Mouse (Mus musculus): Measurements from ENCODE around the gene Tns2.

Tns2 gene

DNA sequence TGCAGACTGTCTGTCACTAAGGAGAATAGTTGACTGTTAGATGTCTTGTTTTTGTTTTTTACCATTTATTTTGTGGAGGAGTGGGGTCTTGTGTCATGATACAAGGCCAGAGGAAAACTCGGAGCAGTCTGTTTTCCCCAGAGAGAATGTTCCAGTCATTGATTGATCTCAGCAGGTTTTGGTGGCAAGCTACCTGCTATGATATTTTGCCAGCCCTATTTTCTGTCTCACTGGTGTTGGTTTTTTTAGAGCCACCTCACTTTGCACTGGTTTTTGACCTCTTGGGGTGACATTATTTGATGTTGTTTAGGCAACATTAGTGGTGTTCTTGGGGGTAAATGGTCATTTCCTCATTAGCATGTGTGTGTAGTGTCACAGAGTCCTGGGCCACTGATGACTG is 8.5 kb upstream of the Tns2 start:
- DNase-seq (ENCODE audit: inconsistent ontology term) = no peak

DNA sequence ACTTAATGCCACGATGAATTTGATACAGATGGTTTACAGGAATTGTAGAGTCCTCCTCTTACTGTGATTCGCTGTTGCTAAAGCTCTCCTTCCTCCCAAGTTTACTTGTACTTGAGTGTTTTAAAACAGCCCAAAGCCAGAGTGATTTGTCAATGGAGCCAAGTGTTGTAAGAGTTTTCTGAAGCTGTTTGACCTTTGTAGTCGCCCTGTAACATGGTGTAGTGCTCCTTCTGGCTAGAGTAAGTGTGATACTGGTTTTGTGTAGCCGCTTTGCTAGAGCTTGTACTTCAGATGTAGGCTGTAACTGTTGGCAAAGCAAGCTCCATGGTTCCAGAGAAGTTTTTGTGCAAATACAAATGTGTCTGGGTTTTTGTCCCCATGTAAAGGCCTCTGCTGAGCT is 8.0 kb upstream of the Tns2 start:
- DNase-seq (ENCODE audit: inconsistent ontology term) = no peak

DNA sequence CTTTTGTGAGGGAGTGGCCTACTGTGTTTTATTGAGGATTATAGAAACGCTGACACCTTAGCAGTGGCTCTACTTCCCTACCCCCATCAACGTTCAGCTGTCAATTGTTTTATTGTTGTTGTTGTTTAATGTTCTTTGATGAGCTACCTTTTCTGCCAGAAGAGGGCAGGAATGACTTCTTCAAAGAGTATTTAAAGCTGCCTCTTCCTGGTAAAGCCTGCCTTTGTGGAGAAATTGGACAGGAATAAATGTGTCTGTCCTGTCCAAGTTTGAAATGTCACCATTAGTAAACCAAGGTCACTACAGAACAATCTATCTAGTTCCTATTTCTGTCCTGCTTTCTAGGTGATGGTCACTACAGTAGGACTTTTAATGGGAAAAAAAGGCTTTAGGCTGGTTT is 6.1 kb upstream of the Tns2 start:
- no peak for DNase-seq (ENCODE audit: inconsistent ontology term)

DNA sequence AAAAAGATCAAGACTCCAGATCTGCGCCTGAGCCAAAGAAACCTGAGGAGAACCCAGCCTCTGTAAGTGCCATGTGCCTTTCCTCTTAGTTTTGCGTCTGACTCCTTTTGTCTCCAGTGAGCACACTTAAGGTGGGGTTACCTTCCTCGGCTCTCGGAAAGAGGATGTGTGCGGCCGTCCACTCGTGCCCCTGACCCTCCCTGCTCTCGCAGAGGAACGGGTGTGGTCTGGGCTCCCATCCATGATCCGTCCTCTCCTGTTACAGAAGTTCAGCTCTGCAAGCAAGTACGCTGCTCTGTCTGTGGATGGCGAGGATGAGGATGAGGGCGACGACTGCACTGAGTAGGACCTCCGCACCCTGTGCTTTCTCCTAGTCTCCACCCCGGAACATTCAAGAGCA is 5.2 kb upstream of the Tns2 start:
- DNase-seq (ENCODE audit: inconsistent ontology term) = no peak

DNA sequence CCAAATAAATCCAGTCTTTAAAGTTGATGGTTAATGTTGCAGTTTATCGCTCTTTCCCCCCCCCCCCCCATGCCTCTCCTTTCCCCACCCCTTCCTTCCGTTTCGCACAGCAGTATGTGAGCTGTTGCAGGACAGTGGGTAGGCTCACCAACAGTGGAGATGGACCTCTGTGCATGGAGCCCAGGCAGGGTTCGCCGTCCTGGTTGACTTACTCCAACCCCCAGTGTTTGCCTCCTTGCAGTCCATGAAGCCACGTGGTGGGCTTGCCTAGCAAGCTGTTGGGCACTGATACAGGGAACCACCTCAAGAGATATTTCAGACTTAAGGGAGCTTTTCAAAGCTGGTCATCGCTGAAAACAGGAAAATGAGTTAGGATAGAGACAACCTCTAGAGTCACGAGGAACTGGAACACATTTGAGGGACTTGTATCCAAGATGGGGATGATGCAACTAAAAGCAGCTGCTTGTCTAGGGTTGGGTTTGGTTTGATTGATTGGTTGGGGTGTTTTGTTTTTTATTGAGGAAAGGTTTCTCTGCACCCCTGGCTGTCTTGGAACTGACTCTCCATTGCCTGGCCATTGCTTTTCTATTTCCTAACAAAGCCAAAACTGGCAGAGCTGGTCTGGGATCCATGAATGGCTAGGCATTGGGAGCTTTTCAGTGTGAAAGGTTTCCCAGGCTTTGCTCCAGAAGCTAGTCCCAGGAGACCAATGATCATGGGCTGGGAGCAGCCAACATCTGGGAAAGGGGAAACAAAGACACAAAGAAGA is 2.9 kb upstream of the Tns2 start:
- no peak for DNase-seq (ENCODE audit: inconsistent ontology term)

DNA sequence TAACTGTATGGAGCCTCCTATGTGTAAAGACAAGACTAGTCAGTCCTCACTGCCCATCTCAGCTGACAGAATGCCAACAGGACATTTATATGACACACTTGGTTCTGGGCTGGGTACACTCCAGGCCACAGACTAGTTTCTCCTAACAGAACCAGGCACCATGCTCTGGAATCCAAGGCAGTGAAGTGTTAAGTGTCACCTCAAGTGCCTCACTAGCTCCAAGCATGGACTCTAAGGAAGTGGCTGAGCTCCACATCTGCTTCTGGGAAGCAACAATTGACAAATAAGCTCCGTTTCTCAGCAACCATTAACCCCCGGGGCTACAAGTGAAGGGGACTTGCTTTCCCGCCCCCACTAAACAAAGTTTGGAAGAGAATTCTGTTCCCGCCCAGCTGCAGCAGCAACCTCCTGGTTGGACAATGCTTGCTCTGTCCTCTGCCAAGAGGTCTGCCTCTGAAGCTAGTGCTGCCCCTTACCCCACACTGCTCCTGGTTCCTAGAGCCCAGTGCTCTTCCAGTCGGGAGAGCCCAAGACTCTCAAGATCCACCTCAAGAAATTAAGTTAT is 2.1 kb upstream of the Tns2 start:
- no peak for DNase-seq (ENCODE audit: inconsistent ontology term)

DNA sequence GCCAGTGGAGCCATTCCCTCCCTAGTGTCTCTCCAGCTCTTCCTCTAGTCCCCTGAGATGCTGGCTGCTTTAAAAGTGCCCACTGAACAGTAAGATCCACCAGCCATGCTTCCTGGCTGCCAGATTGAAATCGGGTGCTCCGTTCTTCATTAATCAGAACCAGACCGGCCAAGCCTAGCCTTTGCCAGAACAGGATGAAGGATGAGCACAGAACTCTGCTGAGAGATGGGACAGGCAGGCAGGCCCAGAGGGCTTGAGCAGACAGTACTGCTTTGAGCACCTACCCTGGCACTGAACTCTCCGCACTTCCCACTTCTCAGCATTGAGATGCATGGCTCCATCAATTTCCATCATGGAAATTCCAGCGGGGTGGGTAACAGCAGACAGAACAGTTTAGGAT is 953 bp upstream of the Tns2 start:
- no peak for DNase-seq (ENCODE audit: inconsistent ontology term)

DNA sequence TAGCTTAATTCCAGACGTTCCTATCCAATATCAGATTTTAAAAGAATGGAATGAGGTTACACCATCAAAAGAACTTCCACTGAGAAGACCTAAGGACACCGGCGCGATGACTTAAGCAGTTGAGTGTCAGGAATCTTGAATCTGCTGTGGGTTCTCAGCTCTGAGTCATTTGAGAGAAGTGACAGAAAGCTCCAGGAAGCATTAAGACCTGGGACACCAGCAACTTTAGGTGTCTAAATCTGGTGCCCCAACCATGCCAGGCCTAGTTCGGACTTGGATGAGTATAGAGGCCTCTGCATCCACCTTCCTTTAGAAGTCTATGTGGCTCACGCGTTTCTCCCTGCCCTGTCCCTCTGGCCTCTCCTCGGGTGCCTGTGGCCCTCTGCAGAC is 447 bp upstream of the Tns2 start:
- no peak for DNase-seq (ENCODE audit: inconsistent ontology term)

DNA sequence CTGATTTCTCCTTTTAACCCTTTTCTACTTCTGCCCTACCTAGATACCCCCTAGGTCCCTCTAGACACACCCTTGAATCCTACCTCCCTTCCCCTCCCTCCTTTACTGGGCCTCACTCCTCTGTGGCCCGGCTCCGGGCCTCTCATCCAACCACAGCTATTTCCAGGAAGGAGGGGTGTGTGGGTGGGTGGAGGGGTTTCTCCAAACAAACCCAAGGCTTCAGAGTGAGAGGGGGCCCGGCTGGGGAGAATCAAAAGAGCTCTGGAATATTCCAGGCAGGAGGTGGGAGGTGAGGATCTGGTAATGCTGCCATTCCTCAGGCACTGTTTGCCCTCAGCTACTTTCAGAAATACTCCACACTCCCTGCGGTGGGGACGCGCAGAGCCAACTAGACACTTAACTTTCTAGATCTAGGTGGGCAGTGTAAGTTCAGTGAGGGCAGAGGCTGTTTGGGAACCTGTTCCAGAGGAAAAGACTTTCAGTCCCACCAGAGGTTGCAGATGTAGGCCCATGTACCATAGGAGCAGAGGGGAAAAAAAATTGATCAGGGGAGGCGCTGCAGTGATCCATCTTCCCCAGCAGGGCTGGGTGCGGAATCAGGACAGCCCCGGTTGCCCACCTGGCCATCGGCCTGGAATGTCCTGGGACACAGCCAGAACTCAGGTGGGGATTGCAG is 921 bp downstream of the Tns2 start:
- DNase-seq (ENCODE audit: inconsistent ontology term) = peak; percentile 81

DNA sequence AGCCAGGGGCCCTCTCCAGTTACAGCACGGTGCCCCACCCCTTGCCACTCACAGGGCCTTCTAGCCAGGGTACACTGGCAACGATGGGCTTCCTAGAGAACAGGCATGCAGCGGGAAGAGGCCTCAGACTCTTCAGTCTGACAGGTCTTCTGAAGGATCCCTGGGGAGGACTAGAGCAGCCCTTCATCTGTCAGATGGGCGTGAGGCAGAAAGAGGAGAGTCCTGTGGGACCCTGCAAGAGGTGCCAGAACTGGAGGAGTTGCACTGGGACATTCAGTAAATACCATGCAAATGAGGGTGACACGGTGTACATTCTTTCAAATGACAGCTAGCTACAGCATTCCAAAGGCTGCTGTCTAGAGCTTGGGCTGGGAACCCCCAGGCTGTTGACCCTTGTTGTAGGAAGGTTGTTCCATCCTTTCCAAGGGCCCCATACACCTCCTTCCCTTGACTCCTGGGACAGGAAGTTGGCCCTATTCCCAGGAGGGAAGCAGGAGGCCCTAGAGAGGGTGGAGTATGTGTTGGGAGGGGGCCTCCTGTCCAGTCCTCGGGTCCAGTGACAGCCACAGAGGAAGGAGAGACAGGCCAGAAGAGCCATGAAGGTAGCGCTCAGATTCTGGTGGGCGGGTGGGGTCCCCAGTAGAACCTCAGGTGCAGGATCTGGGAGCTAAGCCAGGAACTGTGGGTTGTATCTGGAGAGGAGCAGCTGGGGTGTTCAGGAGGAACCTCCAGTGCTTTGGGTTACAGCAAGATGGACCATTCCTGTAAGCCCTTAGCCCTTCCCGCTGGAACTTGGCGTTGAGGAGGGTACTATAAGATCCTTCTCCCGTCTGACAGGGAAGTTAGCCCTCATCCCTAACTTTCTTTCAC is 1.7 kb downstream of the Tns2 start:
- DNase-seq (ENCODE audit: inconsistent ontology term) = peak; percentile 69

DNA sequence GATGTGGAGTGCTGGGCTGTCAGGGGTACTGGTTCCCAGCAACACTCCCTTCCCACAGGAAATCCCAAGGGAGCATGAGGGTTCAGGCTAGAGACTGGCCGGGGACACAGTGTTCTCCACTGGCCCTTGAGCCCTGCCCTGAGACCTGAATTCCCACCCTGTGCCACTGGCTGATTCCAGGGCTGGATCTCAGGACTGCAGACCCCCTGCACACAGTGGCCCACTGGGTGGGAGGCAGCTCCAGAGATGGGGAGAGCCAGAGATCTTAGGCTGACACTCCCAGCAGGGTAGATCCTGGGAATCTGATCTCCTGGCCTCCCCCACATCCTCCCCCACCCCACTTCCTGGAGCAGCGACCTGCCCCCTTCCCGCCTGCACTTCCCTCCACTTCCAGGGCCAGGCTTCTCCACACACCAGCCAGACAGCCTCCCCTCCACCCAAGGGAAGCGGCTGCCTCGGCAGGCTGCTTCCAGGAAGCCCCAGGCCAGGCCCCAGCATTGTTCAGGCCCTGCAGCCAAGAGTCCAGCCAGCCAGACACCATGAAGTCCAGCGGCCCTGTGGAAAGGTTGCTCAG is 2.4 kb downstream of the Tns2 start:
- DNase-seq (ENCODE audit: inconsistent ontology term) = no peak

DNA sequence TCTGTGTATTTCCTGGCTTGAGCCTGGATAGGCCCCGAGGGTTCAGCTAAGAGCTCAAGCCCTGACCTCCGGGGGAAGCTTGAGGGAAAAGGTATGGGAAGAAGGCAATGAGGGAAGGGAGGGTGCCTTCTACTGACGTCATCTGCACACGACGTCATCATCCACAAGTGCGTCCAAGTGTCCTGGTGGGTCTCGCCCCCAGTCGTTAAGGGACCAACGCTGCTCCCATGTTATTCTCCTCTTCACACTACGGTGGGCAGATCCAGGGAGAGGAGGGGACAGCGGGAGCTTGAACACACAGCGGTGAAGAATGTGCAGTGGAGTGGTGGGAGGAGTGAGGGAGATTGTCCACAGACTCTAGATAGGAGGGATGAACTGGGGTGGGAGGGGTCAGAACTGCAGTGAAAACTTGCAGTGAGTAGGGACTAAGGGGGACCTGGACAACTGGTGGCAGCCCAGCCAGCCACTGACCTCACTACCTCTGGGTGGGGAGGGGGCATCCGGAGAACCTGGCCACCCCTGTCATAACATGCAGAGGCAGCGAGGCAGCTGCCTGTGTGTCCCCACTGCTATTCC is 3.2 kb downstream of the Tns2 start:
- DNase-seq (ENCODE audit: inconsistent ontology term) = peak; percentile 77

DNA sequence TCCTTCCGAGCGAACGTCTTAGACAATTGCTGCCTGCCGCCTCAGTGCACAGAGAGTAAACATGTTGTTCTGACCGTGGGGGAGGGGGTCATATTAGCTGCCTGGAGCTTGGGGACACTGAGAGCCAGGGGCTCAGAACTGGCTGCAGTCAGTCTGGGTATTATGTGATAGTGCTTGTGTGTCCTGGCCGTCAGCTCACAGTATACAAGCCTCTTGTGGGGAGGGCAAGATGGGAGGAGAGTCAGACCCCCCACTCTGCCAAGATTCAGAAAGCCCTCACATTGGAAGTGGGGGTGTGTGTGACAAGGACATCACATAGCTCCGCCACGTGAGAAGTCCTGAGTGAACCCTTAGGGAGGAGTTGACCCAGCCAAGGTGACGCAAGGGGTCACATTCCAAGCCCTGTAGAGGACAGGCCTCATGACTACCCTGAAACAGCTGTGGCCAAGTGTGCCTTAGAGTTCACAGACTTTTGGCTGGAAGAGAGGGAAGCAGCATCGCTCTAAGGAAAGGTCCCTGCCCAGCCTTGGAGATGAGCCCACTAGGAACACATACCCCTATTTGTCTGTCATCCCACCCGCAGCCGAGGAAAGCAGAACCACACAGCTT is 3.8 kb downstream of the Tns2 start:
- peak; percentile 57 for DNase-seq (ENCODE audit: inconsistent ontology term)

DNA sequence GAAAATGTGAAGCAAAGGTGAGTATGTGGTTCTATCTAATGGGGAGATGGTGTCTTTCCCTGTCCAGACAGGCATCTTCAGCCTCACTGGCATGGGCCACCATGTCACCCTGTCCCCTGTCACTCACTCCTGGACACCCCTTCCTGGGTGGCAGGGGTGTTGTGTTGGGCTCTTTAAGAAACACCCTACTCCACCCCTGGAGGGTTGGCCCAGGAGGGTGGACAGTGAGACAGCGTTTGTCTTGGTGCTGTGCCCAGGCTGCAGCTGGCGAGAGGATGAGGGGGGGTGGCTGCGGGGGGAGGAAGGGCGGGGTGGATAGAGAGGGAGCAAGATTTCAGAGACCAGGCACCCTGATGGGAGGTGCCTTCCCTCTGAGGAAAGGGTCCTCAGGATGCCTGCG is 5.1 kb downstream of the Tns2 start:
- DNase-seq (ENCODE audit: inconsistent ontology term) = peak; percentile 76

DNA sequence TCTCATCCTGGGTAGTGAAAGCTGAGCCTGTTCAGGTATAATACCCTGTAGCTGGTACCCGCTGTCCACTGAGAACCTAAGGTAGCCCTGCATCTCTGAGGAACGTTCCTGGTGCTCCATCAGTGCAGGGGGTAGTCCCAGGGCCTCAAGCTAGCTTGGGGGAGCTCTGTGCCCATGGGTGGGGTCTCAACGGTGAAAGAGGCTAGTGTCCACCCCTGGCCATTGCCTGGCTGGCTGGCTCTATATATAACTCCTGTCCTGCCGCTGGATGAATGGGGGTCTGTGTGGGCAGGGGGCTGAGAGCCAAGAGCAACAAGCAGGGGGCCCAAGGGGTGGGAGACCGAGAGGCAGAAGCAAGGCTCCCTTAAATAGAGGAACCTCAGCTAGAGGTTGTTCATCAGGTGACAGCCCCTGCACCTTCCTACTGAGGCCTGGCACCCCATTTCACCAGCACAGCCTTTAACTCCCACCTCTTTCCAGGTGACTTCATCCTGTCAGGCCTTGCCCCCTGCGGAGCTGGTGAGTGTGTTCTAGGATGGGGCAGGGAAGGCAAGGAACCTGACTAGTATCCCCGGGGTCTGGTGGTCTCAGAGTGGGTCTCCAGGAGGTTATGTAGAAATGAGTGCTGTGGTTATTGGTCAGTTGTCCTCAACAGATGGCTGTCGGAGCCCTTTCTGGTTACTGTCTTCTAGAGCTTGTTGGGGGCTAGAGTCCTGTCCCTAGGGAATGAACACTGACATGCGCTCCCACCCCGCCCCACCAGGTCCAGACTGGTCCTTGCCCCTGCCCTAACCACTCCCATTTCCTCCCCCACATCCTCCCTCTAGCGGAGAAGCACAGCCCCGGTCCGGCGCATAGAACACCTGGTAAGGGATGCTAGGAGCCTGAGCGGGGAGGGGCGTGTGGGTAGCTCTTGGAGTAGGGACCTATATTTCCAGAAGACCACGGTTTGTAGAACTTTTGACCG is 5.8 kb downstream of the Tns2 start:
- no peak for DNase-seq (ENCODE audit: inconsistent ontology term)

DNA sequence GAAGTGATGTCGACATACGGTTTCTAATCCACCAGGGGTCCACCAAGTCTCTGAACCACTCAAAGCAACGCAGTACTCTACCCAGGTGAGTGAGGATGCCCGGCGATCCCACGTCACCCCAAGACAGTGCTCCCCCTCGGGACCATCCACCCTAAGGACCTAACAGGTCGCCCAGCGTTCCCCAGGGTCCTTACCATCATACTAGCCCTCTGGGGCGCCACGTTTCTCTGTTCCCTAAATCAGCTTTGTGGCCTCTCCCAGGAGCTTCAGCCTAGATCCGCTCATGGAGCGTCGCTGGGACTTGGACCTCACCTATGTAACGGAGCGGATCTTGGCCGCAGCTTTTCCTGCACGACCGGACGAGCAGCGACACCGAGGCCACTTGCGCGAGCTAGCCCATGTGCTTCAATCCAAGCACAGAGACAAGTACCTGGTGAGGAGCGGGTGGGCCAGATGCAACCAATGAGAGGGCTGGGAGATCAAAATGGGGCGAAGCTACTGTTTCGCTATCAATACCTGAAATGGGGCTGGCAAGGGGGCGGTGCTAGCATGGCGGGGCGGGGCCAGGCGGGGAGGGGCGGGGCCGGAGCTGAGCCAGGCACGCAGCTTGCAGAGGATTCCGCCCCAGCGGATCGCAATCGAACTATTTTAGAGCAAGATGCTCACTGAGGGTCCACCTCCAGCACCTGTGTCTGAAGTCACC is 6.7 kb downstream of the Tns2 start:
- no peak for DNase-seq (ENCODE audit: inconsistent ontology term)

DNA sequence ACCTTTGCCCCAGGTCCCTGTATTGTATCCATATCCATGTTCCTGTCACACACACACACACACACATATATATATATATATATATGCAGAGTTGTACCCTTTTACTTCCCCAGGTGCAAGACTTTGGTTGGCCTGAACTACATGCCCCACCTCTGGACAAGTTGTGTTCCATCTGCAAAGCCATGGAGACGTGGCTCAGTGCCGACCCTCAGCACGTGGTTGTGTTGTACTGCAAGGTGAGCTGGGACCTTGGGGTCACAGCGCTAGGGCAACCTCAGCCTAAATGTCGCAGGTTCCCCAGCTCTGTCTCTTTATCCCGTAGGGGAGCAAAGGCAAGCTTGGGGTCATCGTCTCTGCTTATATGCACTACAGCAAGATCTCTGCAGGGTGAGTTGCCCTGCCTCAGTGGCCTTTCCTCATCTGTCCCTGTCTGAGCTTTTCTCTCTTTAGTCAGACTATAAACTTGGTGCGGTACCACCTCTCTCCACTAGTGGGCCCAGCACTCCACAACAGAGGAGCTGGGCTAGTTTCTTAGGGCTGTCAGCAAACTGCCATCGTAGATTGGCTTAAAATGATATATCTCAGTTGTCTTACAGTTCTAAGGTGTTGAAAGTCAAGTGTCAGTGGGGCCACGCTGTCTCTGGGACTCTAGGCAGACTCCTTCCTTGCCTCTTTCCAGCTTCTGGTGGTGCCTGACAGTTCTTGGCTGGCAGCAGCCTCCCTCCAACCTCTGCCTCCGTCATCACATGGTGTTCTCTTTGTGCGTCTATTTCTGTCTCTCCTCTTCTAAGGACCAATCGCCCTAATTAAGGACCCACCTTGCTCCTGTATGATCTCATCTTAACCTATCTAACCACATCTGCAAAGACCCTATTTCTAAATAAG is 7.7 kb downstream of the Tns2 start:
- DNase-seq (ENCODE audit: inconsistent ontology term) = peak; percentile 64

Measured in Muller cell, postnatal 12 days (primary cell).